Mouse (Mus musculus) lung, adult 2 months (tissue): ENCODE measurements around the gene Pcx.

Experiments used
- CTCF ChIP-seq: fragments of 200-500 bp; IDR thresholded peaks from 2 replicates; pipeline ENCODE4 v1.5.1; 2011; ENCODE audit warnings: mild to moderate bottlenecking, low read length, control low read depth; ENCODE audit not compliant: insufficient read depth
- POLR2A ChIP-seq: fragments of 200-500 bp; IDR thresholded peaks from 2 replicates; pipeline ENCODE4 v1.6.1; 2011; ENCODE audit warnings: low read depth, mild to moderate bottlenecking, control low read depth, low read length, borderline replicate concordance; ENCODE audit errors: extremely low read depth

DNA sequence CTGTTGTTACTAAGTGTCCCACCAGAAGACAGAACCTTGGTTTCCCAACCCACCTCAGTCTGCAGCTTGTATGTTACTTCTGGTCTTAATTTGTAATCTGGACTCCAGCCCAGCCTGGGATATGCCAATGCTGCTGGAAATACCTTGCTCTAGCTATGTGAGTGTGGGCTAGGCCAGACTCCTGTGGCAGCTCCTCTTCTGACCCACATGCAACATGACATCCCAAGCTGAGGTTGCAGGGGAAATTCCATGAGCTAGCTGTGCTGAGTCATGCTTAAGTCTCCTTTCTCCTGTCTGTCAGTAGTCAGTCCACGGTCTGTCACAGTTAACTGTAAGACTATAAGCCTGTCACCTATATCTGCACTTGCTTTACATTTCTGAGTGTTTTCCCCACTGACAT, 7.2 kb downstream of the Pcx start:
- TF ChIP-seq POLR2A (no peak), CTCF (no peak)
